Mouse (Mus musculus): Measurements from ENCODE around the gene Drg2. TPM values are rescaled to one million over a fixed set of nuclear protein-coding genes. Genes with fewer than 3 reads are reported as not detected.

The Drg2 gene
- polyA plus RNA-seq, 1 experiment = 67.4 TPM

DNA sequence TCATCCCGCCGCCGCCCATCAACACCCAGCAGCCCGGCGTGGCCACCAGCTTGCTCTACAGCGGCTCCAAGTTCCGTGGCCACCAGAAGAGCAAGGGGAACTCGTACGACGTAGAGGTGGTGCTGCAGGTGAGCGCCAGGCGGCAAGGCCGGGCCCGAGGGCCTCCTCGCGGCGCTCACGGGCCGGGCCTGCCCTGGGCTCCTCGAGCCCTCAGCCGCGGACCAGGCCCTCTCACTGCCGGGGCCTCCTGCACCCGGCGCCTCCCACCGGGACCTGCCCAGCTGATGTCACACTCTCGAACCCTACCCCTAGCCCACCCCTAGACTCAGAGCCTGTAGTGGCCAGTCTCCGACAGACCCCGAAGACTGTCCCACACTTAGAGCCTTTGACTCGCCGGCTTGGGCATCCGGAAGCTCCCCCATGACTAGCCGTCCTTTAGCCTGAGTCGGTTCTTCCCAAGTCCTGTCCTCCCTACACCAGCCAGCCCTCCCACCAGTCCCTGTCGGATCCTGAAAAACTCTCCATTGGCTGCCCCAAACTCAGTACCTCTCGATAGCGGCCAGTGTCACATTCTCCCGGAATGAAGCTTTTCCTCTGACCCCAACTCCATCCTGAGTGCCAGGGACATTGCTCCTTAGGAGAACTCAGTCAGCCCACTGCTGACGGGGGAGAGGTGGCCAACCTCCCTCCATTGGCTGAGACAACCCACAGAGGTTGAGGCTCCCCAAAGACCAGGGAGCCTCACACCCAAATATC lies 36.5 kb upstream of the Drg2 start, which contains the start of gene Atpaf2:
TSS of gene Atpaf2 (minus strand) at position 741 of the 756 bp plus-strand sequence.
- no peak for TF ChIP-seq POLR2A (IDR thresholded peaks at IDR 0.05; ENCODE audit: insufficient read depth, low read length)
- no peak for TF ChIP-seq EP300 (IDR thresholded peaks at IDR 0.05; ENCODE audit: insufficient read depth, low read depth, low read length)

DNA sequence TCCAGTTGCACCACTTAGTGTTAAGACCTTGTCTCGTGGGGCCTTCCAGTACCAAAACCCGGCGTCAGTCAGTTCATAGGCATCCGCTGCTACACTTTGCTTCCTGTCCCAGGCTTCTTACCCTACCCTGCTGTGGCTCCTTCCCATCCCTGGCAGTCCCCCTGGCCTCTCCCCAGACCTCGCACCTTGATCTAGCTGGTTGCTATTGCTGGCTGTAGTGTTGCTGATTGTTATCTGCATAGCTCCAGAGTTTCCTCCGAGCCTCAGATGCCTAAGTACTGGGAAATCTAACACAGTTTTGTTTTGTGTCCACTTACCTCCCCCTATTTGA lies 36.0 kb upstream of the Drg2 start:
- Histone ChIP-seq H3K9me3 (replicated peaks; ENCODE audit: control insufficient read depth, insufficient read depth, low read length, poor library complexity, severe bottlenecking) (no peaks in the 10 kb centered on the region), H3K9ac (ENCODE audit: low read depth, poor library complexity, severe bottlenecking) (peak overlapping the region; percentile 86), H3K4me3 (ENCODE audit: low read depth, low read length) (peak overlapping the region; percentile 91), H3K27ac (ENCODE audit: insufficient read depth, low read length) (no peak overlapping the region), H3K27me3 (ENCODE audit: control insufficient read depth, insufficient read depth, low read length, poor library complexity, severe bottlenecking) (no peaks in the 10 kb centered on the region), H3K4me1 (ENCODE audit: control insufficient read depth, insufficient read depth, low read length) (no peaks in the 10 kb centered on the region), H3K36me3 (ENCODE audit: control insufficient read depth, insufficient read depth, low read length, poor library complexity, severe bottlenecking) (no peaks in the 10 kb centered on the region)
- TF ChIP-seq CTCF (IDR thresholded peaks at IDR 0.05; ENCODE audit: low read depth, low read length) = no peak
- no peak for TF ChIP-seq POLR2A (IDR thresholded peaks at IDR 0.05; ENCODE audit: insufficient read depth, low read length)
- TF ChIP-seq EP300 (IDR thresholded peaks at IDR 0.05; ENCODE audit: insufficient read depth, low read depth, low read length) = no peak

More for the DNA sequence above, 36.5 kb upstream of the Drg2 start, which contains the start of gene Atpaf2:
- peak within 1 kb of the TSS; percentile 91 for H3K4me3 ChIP-seq (ENCODE audit: low read depth, low read length)
- peak within 1 kb of the TSS; percentile 86 for H3K9ac ChIP-seq (ENCODE audit: low read depth, poor library complexity, severe bottlenecking)
- H3K4me1 ChIP-seq (ENCODE audit: control insufficient read depth, insufficient read depth, low read length) = no peaks in the 10 kb centered on the region
- no peaks in the 10 kb centered on the region for H3K36me3 ChIP-seq (ENCODE audit: control insufficient read depth, insufficient read depth, low read length, poor library complexity, severe bottlenecking)
- H3K27ac ChIP-seq (ENCODE audit: insufficient read depth, low read length) = peak within 1 kb of the TSS; percentile 47; the same call in 1 of the 2 replicates
- H3K27me3 ChIP-seq (ENCODE audit: control insufficient read depth, insufficient read depth, low read length, poor library complexity, severe bottlenecking) = no peaks in the 10 kb centered on the region
- H3K9me3 ChIP-seq (replicated peaks; ENCODE audit: control insufficient read depth, insufficient read depth, low read length, poor library complexity, severe bottlenecking) = no peaks in the 10 kb centered on the region

DNA sequence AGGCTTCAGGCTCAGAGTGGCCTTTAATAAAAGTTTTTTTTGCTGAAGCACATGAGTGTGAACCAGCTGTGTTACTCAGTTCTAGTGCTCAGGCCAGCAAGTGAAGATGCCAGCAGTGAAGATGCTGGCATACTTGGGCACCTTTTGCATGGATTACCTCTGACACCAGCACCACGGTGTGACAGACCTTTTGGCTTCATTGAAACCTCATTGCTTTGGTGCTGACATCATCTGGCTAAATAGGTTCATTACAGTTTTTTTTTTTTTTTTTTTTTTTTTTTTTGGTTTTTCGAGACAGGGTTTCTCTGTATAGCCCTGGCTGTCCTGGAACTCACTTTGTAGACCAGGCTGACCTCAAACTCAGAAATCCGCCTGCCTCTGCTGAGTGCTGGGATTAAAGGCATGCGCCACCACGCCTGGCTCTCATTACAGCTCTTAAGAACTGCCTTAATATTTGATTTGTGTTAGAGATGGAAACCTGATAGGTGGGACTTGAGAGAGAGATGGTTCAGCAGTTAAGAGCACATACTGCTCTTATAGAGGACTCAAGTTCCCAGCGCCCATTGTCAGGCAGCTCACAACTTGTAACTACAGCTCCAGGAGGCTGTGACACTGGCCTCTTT lies 32.2 kb upstream of the Drg2 start:
- Histone ChIP-seq H3K9ac (ENCODE audit: low read depth, poor library complexity, severe bottlenecking) (no peak overlapping the region), H3K27ac (ENCODE audit: insufficient read depth, low read length) (peak overlapping the region; percentile 13; the same call in 1 of the 2 replicates), H3K4me3 (ENCODE audit: low read depth, low read length) (no peak overlapping the region), H3K27me3 (ENCODE audit: control insufficient read depth, insufficient read depth, low read length, poor library complexity, severe bottlenecking) (no peaks in the 10 kb centered on the region), H3K36me3 (ENCODE audit: control insufficient read depth, insufficient read depth, low read length, poor library complexity, severe bottlenecking) (peaks cover 17% of the 10 kb centered on the region), H3K9me3 (replicated peaks; ENCODE audit: control insufficient read depth, insufficient read depth, low read length, poor library complexity, severe bottlenecking) (no peaks in the 10 kb centered on the region), H3K4me1 (ENCODE audit: control insufficient read depth, insufficient read depth, low read length) (no peaks in the 10 kb centered on the region)
- TF ChIP-seq EP300 (IDR thresholded peaks at IDR 0.05; ENCODE audit: insufficient read depth, low read depth, low read length) (no peak), CTCF (IDR thresholded peaks at IDR 0.05; ENCODE audit: low read depth, low read length) (no peak), POLR2A (IDR thresholded peaks at IDR 0.05; ENCODE audit: insufficient read depth, low read length) (no peak)

DNA sequence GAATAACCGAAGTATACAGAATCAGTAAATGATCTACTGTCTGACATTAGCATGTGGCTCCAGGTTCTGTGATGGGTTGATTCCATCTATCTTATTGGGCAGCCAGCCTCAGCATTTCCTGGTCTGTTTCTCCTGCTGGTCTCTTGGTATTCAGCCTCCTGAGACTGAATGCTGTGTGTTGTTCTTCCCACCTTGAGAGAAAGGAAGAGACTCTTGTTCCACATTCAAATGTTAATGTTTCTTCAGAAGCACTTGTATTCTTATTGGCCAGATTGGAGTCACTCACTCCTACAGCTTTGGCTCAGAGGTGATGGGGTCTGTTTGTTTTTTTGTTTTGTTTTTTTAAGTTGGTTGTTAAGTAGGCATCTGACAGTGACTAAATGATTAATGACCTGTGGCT lies 31.4 kb upstream of the Drg2 start:
- Histone ChIP-seq H3K9ac (ENCODE audit: low read depth, poor library complexity, severe bottlenecking) (no peak overlapping the region), H3K27ac (ENCODE audit: insufficient read depth, low read length) (peak overlapping the region; percentile 70), H3K36me3 (ENCODE audit: control insufficient read depth, insufficient read depth, low read length, poor library complexity, severe bottlenecking) (peaks cover 17% of the 10 kb centered on the region), H3K4me3 (ENCODE audit: low read depth, low read length) (no peak overlapping the region), H3K4me1 (ENCODE audit: control insufficient read depth, insufficient read depth, low read length) (no peaks in the 10 kb centered on the region), H3K27me3 (ENCODE audit: control insufficient read depth, insufficient read depth, low read length, poor library complexity, severe bottlenecking) (no peaks in the 10 kb centered on the region), H3K9me3 (replicated peaks; ENCODE audit: control insufficient read depth, insufficient read depth, low read length, poor library complexity, severe bottlenecking) (no peaks in the 10 kb centered on the region)
- TF ChIP-seq EP300 (IDR thresholded peaks at IDR 0.05; ENCODE audit: insufficient read depth, low read depth, low read length) (no peak), CTCF (IDR thresholded peaks at IDR 0.05; ENCODE audit: low read depth, low read length) (no peak), POLR2A (IDR thresholded peaks at IDR 0.05; ENCODE audit: insufficient read depth, low read length) (no peak)

DNA sequence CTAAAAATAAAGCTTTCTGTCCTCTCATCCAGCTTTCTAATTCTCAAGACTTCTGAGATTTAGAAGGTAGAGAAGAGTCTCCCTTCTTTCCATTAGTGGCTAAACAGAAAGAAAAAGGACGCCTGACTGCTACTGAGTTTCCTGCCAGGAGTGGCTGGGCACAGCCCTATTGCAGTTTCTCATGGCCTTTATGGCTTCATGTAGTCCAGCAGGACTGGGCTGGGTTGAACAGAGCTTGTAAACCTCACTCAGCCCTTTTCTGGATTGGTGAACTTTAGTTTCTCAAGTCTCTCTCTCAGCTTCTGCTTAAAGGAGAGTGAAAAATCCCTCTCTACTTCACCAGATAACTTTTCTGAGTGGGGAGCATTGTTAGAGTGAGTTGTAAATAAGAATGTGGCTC lies 28.0 kb upstream of the Drg2 start:
- Histone ChIP-seq H3K4me3 (ENCODE audit: low read depth, low read length) (no peak overlapping the region), H3K27me3 (ENCODE audit: control insufficient read depth, insufficient read depth, low read length, poor library complexity, severe bottlenecking) (no peaks in the 10 kb centered on the region), H3K9ac (ENCODE audit: low read depth, poor library complexity, severe bottlenecking) (no peak overlapping the region), H3K4me1 (ENCODE audit: control insufficient read depth, insufficient read depth, low read length) (no peaks in the 10 kb centered on the region), H3K36me3 (ENCODE audit: control insufficient read depth, insufficient read depth, low read length, poor library complexity, severe bottlenecking) (peaks cover 17% of the 10 kb centered on the region), H3K9me3 (replicated peaks; ENCODE audit: control insufficient read depth, insufficient read depth, low read length, poor library complexity, severe bottlenecking) (no peaks in the 10 kb centered on the region), H3K27ac (ENCODE audit: insufficient read depth, low read length) (no peak overlapping the region)
- TF ChIP-seq POLR2A (IDR thresholded peaks at IDR 0.05; ENCODE audit: insufficient read depth, low read length) = no peak
- no peak for TF ChIP-seq EP300 (IDR thresholded peaks at IDR 0.05; ENCODE audit: insufficient read depth, low read depth, low read length)
- TF ChIP-seq CTCF (IDR thresholded peaks at IDR 0.05; ENCODE audit: low read depth, low read length) = no peak

DNA sequence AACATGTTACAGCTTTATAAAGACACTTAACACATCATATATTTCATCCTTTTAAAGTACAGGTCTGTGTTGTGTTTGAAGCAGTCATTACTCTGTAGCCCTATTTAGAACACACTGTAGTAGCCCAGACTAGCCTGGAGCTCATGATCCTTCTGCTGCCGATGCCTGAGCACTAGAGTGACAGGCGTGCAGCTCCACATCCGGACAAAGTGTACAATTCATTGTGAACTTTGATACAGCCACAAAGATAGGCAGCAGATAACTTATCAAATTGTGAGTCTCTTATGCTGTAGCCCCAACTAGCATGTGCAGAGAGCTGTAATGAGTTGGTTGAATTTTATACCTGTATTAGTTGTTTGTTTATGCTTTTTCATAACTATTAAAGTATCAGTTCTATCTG lies 26.8 kb upstream of the Drg2 start:
- no peak overlapping the region for H3K27ac ChIP-seq (ENCODE audit: insufficient read depth, low read length)
- H3K36me3 ChIP-seq (ENCODE audit: control insufficient read depth, insufficient read depth, low read length, poor library complexity, severe bottlenecking) = peaks cover 22% of the 10 kb centered on the region
- H3K9ac ChIP-seq (ENCODE audit: low read depth, poor library complexity, severe bottlenecking) = no peak overlapping the region
- H3K9me3 ChIP-seq (replicated peaks; ENCODE audit: control insufficient read depth, insufficient read depth, low read length, poor library complexity, severe bottlenecking) = no peaks in the 10 kb centered on the region
- TF ChIP-seq POLR2A (IDR thresholded peaks at IDR 0.05; ENCODE audit: insufficient read depth, low read length) (no peak), CTCF (IDR thresholded peaks at IDR 0.05; ENCODE audit: low read depth, low read length) (no peak), EP300 (IDR thresholded peaks at IDR 0.05; ENCODE audit: insufficient read depth, low read depth, low read length) (no peak)
- H3K4me1 ChIP-seq (ENCODE audit: control insufficient read depth, insufficient read depth, low read length) = no peaks in the 10 kb centered on the region
- no peak overlapping the region for H3K4me3 ChIP-seq (ENCODE audit: low read depth, low read length)
- no peaks in the 10 kb centered on the region for H3K27me3 ChIP-seq (ENCODE audit: control insufficient read depth, insufficient read depth, low read length, poor library complexity, severe bottlenecking)

Data from ES-Bruce4 (cell line).